Mouse (Mus musculus): ENCODE measurements around the gene Srpk2. TPM values are rescaled to one million over a fixed set of nuclear protein-coding genes. Genes with fewer than 3 reads are reported as not detected.

The Srpk2 gene
- polyA plus RNA-seq, 1 experiment from 2014 or later: 59.5 TPM

DNA sequence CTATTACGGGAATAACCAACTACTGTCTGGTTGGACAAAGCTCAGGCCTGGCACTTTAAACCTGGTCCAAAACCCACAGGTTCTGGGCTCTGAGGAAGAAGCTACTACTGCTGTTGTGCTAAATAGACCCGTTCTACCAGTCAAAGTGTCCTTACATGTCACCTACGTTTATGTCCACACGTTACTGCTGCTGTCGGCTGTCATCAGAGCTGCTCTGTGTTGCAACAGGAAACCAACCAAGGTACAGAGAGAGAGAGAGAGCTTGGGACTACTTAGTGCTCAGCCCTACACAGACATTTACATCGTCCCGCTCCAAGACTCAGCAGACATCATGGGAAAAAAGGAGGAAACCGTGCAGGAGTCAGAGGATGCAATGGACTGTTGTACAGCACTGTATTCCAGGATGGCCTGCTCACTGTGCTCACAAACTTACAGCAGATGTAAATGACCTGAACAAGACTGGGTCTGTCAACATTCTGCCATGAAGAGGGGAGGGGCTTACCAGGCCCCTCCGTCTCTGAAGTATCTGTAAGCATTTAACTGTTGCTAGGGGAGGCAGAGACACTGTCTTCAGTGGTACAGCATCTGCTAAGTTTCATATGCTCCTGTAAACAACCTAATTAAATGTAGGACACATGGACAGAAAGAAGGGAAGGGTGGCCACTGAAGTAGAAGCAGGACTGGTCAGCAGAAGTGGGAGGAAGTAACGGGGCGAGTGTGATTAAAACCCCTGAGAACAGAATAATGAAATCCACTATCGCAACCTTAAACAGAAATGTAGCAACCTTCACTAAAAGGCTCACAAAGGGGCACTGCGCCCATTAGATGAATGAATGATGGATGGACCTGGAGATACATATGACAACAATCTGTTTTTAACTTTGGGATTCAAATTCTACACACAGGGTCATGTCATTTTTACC lies 97.6 kb downstream of the Srpk2 start:
- H3K27me3 ChIP-seq (ENCODE audit: control insufficient read depth, insufficient read depth, low read length): no peaks in the 10 kb centered on the region
- no peak overlapping the region for H3K4me2 ChIP-seq
- H3K36me3 ChIP-seq (ENCODE audit: control insufficient read depth, insufficient read depth, low read length): no peaks in the 10 kb centered on the region
- no peaks in the 10 kb centered on the region for H3K9me3 ChIP-seq (ENCODE audit: control insufficient read depth, low read length)
- WGBS: 91% methylated on average over 13 of the region's 13 CpGs
- H3K9ac ChIP-seq (ENCODE audit: low read length): no peak overlapping the region
- DNase-seq (ENCODE audit: low spot score, missing footprints) (no peak), ATAC-seq (ENCODE audit: low FRiP score) (no peak)
- H3K4me1 ChIP-seq (ENCODE audit: control insufficient read depth, insufficient read depth, low read length): no peaks in the 10 kb centered on the region
- H3K4me3 ChIP-seq (ENCODE audit: low read depth, low read length): no peak overlapping the region
- H3K27ac ChIP-seq (ENCODE audit: low read depth, low read length): no peak overlapping the region

DNA sequence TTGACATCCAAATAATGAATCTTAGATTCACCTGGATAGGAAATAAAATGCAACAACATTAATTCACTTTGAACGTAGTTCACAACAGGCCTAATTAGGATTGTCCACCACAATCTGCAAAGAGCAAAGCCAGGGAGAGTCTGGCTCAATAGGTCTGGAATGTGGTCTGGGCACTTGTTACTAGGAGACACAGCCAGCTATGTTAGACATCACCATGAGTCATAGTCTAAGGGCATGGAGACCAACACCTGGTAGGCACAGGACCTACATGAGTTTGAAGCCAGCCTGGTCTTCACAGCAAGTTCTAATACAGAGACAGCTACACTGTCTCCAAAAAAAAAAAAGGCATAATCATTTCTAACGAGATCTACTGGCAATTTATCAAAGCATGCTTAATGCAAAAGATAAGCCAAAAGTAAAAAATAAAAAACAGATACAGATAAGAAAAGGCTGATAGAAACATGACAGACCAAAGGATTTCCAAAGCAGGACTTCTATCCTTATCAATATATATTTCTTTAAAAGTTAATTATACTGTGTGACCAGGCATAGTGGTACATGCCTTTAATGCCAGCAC lies 102.8 kb downstream of the Srpk2 start:
- H3K4me2 ChIP-seq: no peak overlapping the region
- no peak for ATAC-seq (ENCODE audit: low FRiP score)
- H3K27ac ChIP-seq (ENCODE audit: low read depth, low read length): no peak overlapping the region
- no peak for DNase-seq (ENCODE audit: low spot score, missing footprints)
- 86% methylated on average over 2 of the region's 2 CpGs for WGBS
- H3K9ac ChIP-seq (ENCODE audit: low read length): no peak overlapping the region
- no peak overlapping the region for H3K4me3 ChIP-seq (ENCODE audit: low read depth, low read length)
- no peaks in the 10 kb centered on the region for H3K36me3 ChIP-seq (ENCODE audit: control insufficient read depth, insufficient read depth, low read length)
- H3K27me3 ChIP-seq (ENCODE audit: control insufficient read depth, insufficient read depth, low read length): no peaks in the 10 kb centered on the region
- no peaks in the 10 kb centered on the region for H3K9me3 ChIP-seq (ENCODE audit: control insufficient read depth, low read length)
- peaks cover 14% of the 10 kb centered on the region; the same call in 1 of the 2 replicates for H3K4me1 ChIP-seq (ENCODE audit: control insufficient read depth, insufficient read depth, low read length)

DNA sequence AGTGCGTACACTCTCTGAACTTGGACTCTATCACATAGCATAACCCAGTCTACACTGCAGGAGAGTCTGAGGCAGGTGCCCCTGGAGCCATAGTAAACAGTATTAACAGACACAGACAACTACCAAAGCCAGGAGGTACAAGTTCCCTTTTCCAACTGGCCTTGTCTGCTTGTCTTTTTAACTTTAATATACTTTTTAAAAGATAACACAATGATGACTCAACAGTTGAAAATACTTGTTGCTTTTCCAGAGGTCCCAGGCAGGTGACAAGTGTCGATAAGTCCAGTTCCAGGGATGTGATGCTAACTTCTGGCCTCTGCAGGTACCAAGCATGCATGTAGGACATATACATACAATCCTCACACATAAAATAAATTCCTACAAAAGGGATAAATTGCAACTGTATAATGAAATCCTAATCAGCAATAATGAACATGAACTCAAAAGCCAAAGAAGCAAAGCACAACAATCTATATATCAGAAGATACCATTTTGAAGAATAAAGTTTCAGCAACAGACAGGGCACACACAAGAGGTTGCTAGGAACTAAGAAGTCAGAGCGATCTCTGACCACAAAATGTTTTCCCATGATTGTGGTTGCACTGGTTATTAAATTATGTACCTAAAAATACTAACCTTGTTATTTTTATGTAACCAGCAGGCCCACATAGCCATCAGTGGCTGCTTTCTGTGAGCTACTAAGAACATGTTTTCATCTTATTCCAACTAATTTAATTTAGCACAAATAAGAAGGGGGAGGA lies 105.1 kb downstream of the Srpk2 start:
- Histone ChIP-seq H3K27ac (ENCODE audit: low read depth, low read length) (no peak overlapping the region), H3K9me3 (ENCODE audit: control insufficient read depth, low read length) (no peaks in the 10 kb centered on the region), H3K9ac (ENCODE audit: low read length) (no peak overlapping the region), H3K4me2 (no peak overlapping the region), H3K4me3 (ENCODE audit: low read depth, low read length) (no peak overlapping the region), H3K27me3 (ENCODE audit: control insufficient read depth, insufficient read depth, low read length) (no peaks in the 10 kb centered on the region), H3K36me3 (ENCODE audit: control insufficient read depth, insufficient read depth, low read length) (no peaks in the 10 kb centered on the region), H3K4me1 (ENCODE audit: control insufficient read depth, insufficient read depth, low read length) (peaks cover 14% of the 10 kb centered on the region; the same call in 1 of the 2 replicates)
- ATAC-seq (ENCODE audit: low FRiP score): no peak
- no peak for DNase-seq (ENCODE audit: low spot score, missing footprints)
- WGBS: 96% methylated on average over 3 of the region's 3 CpGs

DNA sequence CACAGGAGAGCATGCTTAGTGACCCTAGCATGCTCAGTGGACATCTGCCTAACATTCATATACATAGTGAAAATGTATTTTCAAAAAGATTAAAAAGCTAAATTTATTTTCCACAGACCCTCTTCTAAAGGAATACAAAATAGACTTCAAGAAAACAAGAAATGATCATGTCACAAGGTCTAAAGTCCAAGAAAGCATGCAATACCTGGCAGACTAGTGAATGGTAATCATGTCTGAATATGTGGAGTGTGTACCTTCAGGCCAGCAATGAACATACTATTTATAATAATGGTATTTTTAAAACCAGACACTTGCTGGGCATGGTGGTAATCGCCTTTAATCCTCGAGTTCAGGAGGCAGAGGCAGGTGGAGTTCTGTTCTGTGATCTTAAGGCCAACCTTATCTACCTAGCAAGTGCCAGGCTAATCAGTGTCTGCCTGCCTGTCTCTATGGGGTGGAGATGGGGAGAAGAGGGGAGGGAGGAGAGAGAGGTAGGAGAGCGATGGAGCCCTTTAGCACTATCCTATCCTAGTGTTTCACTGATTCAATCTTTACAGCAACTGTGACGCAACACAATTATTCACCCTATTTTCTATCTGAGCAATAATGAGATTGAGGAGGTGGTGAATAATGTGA lies 106.0 kb downstream of the Srpk2 start:
- ATAC-seq (ENCODE audit: low FRiP score): no peak
- Histone ChIP-seq H3K27me3 (ENCODE audit: control insufficient read depth, insufficient read depth, low read length) (no peaks in the 10 kb centered on the region), H3K9me3 (ENCODE audit: control insufficient read depth, low read length) (peaks cover 4% of the 10 kb centered on the region; the same call in 1 of the 2 replicates), H3K36me3 (ENCODE audit: control insufficient read depth, insufficient read depth, low read length) (no peaks in the 10 kb centered on the region), H3K27ac (ENCODE audit: low read depth, low read length) (peak overlapping the region; percentile 57; the same call in 1 of the 2 replicates), H3K4me2 (no peak overlapping the region), H3K9ac (ENCODE audit: low read length) (no peak overlapping the region), H3K4me3 (ENCODE audit: low read depth, low read length) (no peak overlapping the region), H3K4me1 (ENCODE audit: control insufficient read depth, insufficient read depth, low read length) (peaks cover 14% of the 10 kb centered on the region; the same call in 1 of the 2 replicates)
- DNase-seq (ENCODE audit: low spot score, missing footprints): no peak
- WGBS: 84% methylated on average over 4 of the region's 4 CpGs

DNA sequence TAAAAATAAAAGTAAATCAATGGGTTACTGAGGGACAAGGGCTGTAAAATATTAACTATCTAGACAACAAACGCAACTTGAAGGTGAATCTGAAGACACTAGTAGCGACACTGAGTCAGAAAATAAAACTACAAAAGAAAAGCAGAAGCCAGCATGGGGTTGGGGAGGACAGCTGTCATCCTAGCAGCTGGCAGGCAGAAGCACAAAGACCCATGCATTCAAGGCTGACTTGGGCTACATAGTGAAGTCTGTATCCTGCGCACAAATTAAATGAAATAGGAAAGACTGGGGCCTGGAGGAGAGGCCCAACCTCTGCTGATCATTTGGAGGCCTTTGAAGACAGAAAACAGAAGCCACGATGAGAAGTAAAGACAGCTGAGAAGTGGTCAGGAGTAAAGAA lies 106.6 kb downstream of the Srpk2 start:
- no peak overlapping the region for H3K4me3 ChIP-seq (ENCODE audit: low read depth, low read length)
- ATAC-seq (ENCODE audit: low FRiP score) (peak; percentile 77), DNase-seq (ENCODE audit: low spot score, missing footprints) (peak; percentile 85)
- 45% methylated on average over 4 of the region's 4 CpGs for WGBS
- no peaks in the 10 kb centered on the region for H3K36me3 ChIP-seq (ENCODE audit: control insufficient read depth, insufficient read depth, low read length)
- no peak overlapping the region for H3K4me2 ChIP-seq
- peak overlapping the region; percentile 57; the same call in 1 of the 2 replicates for H3K27ac ChIP-seq (ENCODE audit: low read depth, low read length)
- no peaks in the 10 kb centered on the region for H3K27me3 ChIP-seq (ENCODE audit: control insufficient read depth, insufficient read depth, low read length)
- H3K9me3 ChIP-seq (ENCODE audit: control insufficient read depth, low read length): peaks cover 4% of the 10 kb centered on the region; the same call in 1 of the 2 replicates
- H3K4me1 ChIP-seq (ENCODE audit: control insufficient read depth, insufficient read depth, low read length): peaks cover 14% of the 10 kb centered on the region; the same call in 1 of the 2 replicates
- H3K9ac ChIP-seq (ENCODE audit: low read length): no peak overlapping the region; the same call in 1 of the 2 replicates

DNA sequence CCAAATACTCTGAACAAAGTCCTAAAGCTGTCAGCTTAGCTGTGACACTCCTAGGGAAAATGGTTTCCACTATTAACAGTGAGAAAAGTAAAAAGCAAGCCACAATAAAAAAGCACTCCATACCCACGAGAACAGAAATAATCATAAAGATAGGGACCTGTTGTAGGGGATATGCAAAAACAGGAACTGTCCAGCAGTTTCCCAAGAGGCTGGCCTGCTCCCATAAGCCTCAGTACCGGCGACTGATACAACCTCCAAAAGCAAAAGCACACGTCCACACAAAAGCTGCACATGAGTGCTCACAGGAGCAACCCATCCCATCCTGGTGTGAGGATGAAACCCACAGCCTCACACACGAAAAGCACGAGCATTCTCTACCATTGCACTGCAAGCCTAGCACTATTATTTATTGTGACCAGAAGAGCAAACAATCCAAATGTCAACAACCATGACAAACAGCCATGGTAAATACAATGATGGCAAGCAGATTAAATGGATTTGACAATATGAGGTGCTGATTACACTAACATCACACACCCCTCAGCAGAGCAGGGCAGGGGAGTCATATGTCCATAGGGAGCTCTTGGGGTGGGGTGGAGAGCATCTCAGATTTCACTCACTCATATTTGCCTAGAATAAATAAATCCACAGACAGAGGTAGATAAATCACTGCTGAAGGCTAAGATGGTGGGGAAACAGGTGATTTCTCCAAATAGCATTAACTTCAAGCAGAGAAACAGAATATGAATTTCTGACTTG lies 107.9 kb downstream of the Srpk2 start:
- no peaks in the 10 kb centered on the region for H3K27me3 ChIP-seq (ENCODE audit: control insufficient read depth, insufficient read depth, low read length)
- 70% methylated on average over 6 of the region's 6 CpGs for WGBS
- no peaks in the 10 kb centered on the region for H3K36me3 ChIP-seq (ENCODE audit: control insufficient read depth, insufficient read depth, low read length)
- no peak overlapping the region for H3K9ac ChIP-seq (ENCODE audit: low read length)
- ATAC-seq (ENCODE audit: low FRiP score): no peak
- no peak overlapping the region for H3K4me2 ChIP-seq
- H3K4me1 ChIP-seq (ENCODE audit: control insufficient read depth, insufficient read depth, low read length): peaks cover 14% of the 10 kb centered on the region; the same call in 1 of the 2 replicates
- 0 out of 2 replicates have a peak overlapping the region, but pooled peaks have one; percentile 3 for H3K27ac ChIP-seq (ENCODE audit: low read depth, low read length)
- H3K9me3 ChIP-seq (ENCODE audit: control insufficient read depth, low read length): peaks cover 4% of the 10 kb centered on the region; the same call in 1 of the 2 replicates
- DNase-seq (ENCODE audit: low spot score, missing footprints): no peak
- no peak overlapping the region for H3K4me3 ChIP-seq (ENCODE audit: low read depth, low read length)

DNA sequence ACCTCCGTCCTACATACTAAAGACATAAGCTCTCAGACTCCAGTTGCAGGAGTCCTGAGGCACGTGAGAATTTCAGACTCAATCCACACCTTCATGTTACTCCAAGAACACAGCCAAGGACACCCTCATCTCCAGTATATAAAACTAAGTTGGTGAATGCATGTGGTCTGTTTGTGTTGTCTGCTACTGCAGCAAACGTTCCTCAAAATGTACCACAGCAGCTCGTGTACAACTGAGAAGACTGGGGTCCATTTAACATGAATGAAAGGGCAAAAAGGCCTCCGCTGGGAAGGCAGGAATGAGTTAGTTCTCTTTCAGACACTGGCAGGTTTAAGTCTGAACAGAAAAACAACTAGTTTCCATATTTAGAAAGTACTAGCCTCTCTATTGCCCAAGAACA lies 110.5 kb downstream of the Srpk2 start:
- Histone ChIP-seq H3K36me3 (ENCODE audit: control insufficient read depth, insufficient read depth, low read length) (no peaks in the 10 kb centered on the region), H3K27me3 (ENCODE audit: control insufficient read depth, insufficient read depth, low read length) (no peaks in the 10 kb centered on the region), H3K9ac (ENCODE audit: low read length) (no peak overlapping the region), H3K9me3 (ENCODE audit: control insufficient read depth, low read length) (peaks cover 4% of the 10 kb centered on the region; the same call in 1 of the 2 replicates), H3K4me2 (no peak overlapping the region), H3K4me1 (ENCODE audit: control insufficient read depth, insufficient read depth, low read length) (peaks cover 14% of the 10 kb centered on the region; the same call in 1 of the 2 replicates), H3K4me3 (ENCODE audit: low read depth, low read length) (no peak overlapping the region), H3K27ac (ENCODE audit: low read depth, low read length) (no peak overlapping the region)
- 95% methylated on average over 5 of the region's 5 CpGs for WGBS
- DNase-seq (ENCODE audit: low spot score, missing footprints) (no peak), ATAC-seq (ENCODE audit: low FRiP score) (no peak)

DNA sequence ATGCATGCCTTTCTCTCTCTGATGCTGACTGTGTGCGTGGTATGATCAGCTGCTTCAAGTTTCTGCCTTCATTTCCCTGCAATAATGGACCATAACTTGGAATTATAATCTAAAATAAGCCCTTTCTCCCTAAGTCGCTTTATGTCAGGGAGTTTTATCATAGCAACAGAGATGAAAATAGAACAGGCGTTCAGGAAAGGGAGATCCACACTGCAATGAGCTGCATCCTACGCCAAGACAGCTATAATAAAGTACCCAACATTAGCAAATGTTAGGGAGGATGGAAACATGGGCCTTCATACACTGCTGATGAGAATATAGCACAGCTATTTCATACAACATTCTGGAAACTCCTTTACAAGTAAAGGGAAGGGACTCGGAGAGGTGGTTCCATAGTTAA lies 116.2 kb downstream of the Srpk2 start:
- no peaks in the 10 kb centered on the region for H3K27me3 ChIP-seq (ENCODE audit: control insufficient read depth, insufficient read depth, low read length)
- no peak overlapping the region for H3K9ac ChIP-seq (ENCODE audit: low read length)
- no peaks in the 10 kb centered on the region for H3K9me3 ChIP-seq (ENCODE audit: control insufficient read depth, low read length)
- H3K36me3 ChIP-seq (ENCODE audit: control insufficient read depth, insufficient read depth, low read length): no peaks in the 10 kb centered on the region
- H3K4me3 ChIP-seq (ENCODE audit: low read depth, low read length): no peak overlapping the region
- no peak overlapping the region for H3K27ac ChIP-seq (ENCODE audit: low read depth, low read length)
- DNase-seq (ENCODE audit: low spot score, missing footprints) (no peak), ATAC-seq (ENCODE audit: low FRiP score) (no peak)
- H3K4me2 ChIP-seq: no peak overlapping the region
- H3K4me1 ChIP-seq (ENCODE audit: control insufficient read depth, insufficient read depth, low read length): no peaks in the 10 kb centered on the region
- 91% methylated on average over 5 of the region's 5 CpGs for WGBS

Data from midbrain, embryonic 11.5 days (tissue).